Mouse (Mus musculus) G1E (cell line): ENCODE results near the gene Ms4a10.

Experiments used
- CTCF ChIP-seq: IDR thresholded peaks from 2 replicates; pipeline ENCODE4 v1.5.1; 2012; ENCODE audit warnings: low read depth, low read length, inconsistent platforms, mixed read lengths
- GATA1 ChIP-seq: IDR thresholded peaks from 2 replicates; pipeline ENCODE4 v1.6.1; 2012; ENCODE audit warnings: borderline replicate concordance, low read length, inconsistent platforms, mixed read lengths
- POLR2AphosphoS5 ChIP-seq: IDR thresholded peaks from 2 replicates; pipeline ENCODE4 v1.6.1; 2012; ENCODE audit warnings: low read depth, low read length, inconsistent platforms; ENCODE audit not compliant: insufficient replicate concordance

- TF ChIP-seq POLR2AphosphoS5: no peak
- no peak for TF ChIP-seq GATA1
- no peak for TF ChIP-seq CTCF
Observed at GRCm38 (mm10) chr19:11022382-11022781, 47.9 kb upstream of the Ms4a10 start.
